Mouse (Mus musculus): Measurements from ENCODE around the gene Egln2. TPM values are rescaled to one million over a fixed set of nuclear protein-coding genes. Genes with fewer than 3 reads are reported as not detected.

Gene Egln2
- 10 to 100 TPM; 60.7 to 62.6 (median 62.2) TPM for total RNA-seq (2022)

DNA sequence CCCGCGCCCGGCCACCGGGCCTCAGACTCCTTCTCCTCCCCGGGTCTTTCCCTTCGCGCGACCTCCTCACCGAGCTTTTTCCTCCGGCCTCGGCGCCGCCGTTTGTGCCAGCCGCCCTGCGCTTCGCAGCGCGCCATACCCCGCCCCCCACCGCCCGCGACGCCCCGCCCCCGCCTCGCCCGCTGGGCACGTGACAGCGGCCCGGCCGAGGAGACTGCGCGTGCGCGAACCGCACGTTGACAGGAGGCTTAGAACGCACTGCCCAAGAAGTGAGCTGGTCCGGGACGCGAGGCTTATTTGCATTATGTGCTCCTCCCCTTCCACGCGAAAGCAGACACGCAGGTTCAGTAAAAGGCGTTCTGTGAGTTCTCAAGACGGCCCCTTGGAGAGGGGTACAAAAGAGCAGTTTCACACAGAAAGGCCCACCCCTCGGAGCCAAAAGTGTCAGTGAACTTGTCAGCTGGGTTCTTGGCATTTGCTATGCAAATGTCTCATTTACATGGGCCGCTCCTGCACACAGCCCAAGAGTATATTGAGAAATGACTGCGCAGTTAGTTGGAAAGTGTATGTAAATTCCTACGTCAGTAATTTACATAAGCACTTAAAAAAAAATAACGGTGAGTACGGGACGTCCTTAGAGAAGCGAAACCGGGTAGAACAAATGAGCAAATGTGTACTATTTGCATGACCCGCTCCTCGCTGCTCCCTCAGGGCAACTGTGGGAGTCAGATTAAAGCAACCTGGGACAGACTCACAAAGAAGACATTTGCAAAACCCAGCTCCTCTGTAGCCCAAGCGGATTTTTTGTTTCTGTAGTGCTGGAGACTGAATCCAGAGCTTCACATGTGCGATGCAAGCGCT is at the start of gene Egln2:
Gene Egln2, minus strand, starts transcription at position 189 of the 861 bp plus-strand sequence.
- peak; percentile 93 for DNase-seq (ENCODE audit: low spot score)

DNA sequence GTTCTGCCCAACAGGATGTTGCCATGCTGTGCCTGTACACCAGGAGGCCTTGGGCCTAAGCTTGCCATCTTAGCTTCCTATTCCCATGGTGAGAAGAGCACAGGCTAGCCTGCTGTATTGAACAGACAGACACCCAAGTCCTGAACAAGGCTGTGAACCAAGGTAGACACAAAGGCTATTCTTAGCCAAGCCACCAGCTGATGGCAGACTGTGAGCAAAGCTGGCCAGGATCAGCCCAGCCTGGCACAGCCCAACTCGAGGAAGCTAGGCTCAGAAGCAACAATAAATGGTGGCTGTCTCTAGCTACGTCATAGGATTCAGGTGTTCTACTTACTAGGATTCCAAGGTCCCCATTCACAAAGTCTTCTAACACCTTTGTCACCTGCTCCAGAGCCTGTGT is 46.0 kb upstream of the Egln2 start:
- DNase-seq (ENCODE audit: low spot score) = no peak

DNA sequence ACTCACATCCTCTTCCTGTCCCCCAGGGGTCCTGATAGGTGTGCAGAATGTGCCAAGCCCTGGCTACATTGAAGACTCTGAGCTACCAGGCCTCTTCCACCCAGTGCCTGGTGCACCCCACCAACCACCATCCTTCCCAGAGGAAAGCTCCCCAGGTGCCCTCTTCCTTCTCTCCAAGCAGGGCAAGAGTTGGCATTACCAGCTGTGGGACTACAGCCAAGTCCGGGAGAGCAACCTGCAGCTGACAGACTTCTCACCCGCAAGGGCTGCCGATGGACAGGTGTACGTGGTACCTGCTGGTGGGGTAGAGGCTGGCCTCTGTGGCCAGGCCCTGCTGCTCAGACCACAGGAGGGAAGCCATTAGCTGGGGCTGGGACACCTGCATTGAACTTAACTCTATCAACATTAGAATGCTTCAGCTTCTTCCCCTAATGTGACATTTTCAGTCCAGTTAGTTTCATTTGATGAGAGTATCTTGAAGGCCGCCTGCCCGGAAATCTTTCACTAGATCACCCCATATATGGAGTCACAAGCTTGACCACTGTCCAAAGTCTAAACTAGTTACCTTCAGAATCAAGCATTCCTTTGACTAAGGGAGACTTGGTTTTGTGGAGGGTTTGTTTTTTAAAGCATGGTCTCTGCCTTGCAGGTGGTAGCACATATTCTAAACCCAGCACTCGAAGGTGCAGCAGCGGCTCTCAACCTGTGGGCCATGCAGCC is 37.3 kb upstream of the Egln2 start:
- no peak for DNase-seq (ENCODE audit: low spot score)

DNA sequence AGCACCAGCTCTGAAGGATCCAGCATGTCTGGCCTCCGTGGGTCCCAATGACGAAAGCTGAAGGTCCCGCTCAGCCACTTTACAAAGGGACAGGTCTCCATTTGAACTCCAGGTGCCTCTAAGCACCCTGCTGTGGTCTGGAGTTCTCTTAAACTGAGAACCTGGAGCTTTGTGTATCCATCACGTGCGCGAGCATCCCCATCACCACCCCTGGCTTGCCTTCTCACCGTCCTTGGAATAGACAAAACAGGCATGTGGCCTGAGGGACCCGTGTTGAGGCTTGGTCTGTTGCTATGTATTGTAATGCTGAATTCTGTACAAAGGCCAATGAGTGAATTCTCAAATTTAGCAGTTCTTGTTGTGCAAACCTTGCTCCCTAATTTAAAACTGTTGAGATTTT is 32.2 kb upstream of the Egln2 start:
- no peak for DNase-seq (ENCODE audit: low spot score)

DNA sequence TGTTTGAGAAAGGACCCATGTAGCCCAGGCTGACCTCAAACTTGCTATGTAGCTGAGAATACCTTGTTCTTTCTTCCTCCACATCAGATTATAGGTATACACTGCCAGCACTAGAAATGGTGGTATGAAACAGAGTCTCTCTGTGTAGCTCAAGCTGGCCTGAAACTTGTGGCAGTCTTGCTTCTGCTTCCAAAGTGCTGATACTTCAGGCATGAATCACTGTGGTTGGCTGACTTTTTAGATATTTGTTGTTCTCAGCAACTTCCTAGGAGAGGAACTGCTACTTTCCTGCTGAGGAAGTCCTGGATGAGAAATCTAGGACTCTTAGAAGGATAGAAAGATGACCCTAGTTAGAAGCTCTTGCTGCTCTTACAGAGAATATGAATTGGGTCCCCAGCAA is 31.8 kb upstream of the Egln2 start:
- no peak for DNase-seq (ENCODE audit: low spot score)

DNA sequence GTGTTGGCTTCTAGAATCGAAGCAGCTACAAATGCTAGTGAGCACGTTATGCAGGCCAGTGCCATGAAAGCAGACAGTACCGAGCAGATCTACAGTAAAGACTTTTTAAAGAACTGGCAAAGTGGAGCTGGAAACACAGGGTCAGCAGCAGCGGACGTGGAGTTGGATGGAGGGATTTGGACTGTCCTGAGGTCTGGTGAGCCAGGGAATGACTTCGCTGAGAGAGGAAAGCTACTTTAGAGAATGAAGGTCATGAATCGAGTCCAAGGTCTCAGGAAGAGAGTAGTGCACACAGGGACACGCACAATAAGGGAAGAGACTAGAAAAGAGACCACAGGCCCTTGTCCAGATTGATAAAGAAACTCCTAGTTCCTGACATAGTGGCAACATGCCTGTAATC is 31.0 kb upstream of the Egln2 start:
- no peak for DNase-seq (ENCODE audit: low spot score)

DNA sequence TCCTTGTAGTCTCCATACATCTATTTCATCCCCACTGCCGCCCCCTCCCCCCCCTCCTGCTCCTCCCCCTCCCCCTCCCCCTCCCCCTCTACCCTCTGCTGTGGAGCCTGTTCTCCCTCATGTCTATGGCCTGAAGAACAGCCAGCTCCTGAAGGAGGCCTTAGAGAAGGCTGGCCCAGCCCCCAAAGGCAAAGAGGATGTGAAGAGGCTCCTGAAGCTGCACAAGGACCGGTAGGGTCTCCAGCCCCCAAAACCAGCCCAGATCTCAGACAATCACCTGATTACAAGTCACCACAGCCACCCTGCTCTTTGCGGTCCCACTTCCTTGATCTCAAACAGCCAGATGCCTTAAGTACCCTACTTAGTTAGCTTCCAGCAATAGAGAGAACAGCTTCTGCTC is 30.5 kb upstream of the Egln2 start:
- DNase-seq (ENCODE audit: low spot score) = no peak

DNA sequence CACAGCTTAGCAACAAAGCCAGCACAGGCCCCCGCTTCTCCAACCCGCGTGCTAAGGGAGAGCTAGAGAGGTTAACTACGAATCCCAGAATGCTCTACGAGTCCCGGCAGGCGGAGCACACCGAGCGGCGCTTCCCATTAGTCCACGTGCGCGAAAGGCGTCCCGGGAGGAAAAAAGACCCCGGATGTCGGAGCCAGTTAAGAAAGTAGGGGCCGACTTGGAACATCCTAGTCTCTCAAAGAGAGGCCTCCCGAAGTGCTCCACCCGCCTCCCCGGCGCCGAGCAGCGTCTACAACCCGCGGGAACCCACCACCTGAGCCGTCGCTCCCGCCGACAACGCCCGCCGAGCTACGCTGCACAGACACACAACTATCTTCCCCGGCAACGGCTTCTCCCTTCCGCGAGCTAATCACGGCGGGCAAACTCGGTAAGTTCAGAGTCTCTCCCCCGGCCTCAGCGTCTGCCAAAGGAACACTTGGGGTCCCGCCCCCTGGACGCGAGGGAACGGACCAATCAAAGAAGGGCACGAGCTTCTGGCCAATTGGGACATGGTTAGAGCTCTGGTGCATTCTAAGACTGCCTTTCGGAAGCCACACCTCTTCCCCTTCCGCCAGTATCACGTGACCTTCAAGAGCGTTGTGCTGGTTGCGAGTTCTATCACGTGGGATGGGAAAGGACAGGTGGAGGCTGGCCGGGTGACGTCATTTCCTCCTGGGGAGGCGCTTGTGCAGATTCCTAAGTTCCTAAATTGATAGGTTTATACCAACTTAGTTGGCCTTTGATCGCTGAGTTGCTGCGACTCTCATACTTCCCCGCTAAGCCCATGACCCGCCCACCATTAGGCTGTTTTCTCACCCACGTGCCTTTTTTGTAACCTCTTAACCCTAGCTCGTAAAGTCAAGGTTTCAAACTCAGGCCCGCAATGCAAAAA is 29.3 kb upstream of the Egln2 start, which contains the start of the genes BC024978 and Snrpa:
Gene BC024978, plus strand, starts transcription at position 101 of the 931 bp plus-strand sequence.
Gene Snrpa, minus strand, starts transcription at position 591 of the 931 bp plus-strand sequence.
- DNase-seq (ENCODE audit: low spot score) = peak; percentile 99

DNA sequence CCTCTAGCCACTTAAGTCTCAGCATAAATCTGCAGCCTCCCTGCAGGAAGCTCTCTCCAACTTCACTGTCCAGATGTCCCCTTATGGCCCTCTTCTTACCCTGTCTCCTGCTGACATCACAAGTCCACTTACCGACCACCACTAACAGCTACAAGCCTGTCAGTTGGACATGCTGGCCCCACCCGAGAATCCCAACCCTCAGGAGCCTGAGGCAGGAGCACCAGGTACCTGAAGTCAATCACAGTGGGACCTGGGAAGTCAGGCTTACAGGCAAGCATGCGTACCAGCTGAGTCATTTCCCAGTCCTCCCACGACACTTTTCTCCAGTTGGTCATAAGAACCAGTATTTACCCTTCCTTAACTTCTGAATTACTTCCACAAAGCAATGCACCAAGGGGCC is 27.1 kb upstream of the Egln2 start:
- no peak for DNase-seq (ENCODE audit: low spot score)

DNA sequence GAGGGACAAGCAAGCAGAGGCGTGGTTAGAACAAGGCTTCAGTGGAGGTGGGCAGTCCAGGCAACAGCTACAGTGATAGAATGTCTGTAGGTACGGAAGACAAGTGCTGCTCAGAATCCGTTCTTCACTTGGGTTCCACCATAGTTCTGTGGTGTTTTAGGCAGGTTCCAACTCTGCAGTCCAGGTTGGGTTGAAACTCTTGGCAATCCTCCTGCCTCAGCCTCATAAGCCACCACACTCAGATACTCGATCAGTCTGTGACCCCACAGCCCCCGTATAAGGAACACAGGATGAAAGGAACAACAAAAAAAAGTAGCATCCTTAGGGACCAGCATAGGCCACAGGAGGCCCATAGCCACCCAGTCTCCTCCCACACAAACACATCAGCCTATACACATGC is 25.8 kb upstream of the Egln2 start:
- no peak for DNase-seq (ENCODE audit: low spot score)

DNA sequence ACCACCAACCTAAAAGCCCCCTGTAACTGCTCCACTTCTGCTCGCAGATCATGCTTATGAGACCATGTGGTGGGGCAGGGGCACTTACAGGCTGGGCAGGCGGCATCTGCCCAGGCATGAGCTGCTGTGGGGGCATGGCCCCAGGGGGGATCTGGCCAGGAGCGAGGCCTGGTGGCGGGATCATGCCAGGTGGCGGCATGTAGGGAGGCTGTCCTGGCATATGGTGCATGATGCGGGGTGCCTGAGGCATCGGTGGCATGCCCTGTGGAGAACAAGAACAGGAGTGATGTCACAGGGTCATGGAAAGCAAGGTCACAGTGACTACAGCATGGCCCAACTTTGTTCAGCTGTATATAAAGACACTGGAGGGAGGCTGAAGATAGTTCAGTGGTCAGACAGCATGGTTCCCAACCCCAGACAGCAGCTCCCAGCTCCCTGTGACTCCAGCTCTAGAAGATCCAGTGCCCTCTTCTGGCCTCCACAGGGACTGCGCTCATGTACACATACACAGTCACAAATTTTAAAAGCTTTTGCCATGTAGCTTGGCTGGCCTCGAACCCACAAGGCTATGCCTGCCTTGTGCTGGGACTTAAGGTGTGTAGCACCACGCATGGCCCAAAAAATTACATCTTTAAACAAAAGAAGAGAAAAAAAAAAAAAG is 22.8 kb upstream of the Egln2 start:
- DNase-seq (ENCODE audit: low spot score) = no peak

DNA sequence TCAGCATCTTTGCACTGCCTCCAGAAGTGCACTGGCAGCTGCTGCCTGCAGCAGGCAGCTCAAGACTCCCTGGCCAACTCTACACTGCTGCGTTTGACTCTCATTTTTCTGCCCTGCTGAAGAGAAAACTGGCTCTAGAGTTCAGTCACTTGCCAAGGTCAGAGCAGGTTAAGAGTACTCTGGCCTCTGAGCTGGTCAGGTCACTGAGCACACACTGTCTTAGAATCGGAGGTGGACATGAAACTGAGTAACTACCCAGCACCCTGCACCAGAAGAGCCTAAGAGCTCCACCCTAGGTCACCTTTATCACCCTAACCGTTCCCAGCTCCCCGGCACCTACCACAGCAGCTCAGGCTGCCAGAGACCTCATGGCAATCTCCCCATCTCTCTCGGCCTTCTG is 19.4 kb upstream of the Egln2 start:
- no peak for DNase-seq (ENCODE audit: low spot score)

DNA sequence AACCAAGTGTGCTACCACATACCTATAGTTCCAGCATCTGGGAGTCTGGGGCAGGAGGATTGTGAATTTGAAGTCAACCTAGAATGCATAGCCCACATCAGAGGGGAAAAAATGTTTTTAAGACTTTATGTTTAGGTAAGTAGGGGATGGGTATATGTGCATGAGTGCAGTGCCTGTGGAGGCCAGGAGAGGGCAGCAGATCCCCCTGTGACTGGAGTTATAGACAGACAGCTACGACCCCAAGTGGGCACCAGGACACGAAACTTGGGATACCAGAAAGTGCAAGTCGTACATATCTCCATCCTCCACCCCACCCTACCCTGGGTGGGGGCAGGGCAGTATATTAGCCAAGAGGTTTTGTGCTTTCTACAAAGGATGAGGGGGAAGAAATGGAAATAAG is 18.4 kb upstream of the Egln2 start:
- DNase-seq (ENCODE audit: low spot score) = no peak

DNA sequence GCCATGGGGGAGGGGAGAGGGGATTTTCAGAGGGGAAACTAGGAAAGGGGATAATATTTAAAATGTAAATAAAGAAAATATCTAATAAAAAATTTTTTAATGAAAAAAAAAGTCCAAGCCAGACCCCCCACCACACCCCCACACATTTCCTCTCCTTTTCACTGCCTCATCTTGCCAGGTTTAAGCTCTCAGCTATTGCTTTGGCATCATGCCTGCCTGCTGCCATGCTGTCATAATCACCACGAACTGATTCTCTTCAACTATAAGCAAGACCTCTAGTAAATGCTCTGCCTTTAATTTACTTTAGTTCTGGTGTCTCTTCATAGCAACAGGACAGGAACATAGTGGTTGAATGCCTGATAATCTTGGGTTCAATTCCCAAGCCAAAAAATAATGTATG is 15.9 kb upstream of the Egln2 start:
- DNase-seq (ENCODE audit: low spot score) = no peak

DNA sequence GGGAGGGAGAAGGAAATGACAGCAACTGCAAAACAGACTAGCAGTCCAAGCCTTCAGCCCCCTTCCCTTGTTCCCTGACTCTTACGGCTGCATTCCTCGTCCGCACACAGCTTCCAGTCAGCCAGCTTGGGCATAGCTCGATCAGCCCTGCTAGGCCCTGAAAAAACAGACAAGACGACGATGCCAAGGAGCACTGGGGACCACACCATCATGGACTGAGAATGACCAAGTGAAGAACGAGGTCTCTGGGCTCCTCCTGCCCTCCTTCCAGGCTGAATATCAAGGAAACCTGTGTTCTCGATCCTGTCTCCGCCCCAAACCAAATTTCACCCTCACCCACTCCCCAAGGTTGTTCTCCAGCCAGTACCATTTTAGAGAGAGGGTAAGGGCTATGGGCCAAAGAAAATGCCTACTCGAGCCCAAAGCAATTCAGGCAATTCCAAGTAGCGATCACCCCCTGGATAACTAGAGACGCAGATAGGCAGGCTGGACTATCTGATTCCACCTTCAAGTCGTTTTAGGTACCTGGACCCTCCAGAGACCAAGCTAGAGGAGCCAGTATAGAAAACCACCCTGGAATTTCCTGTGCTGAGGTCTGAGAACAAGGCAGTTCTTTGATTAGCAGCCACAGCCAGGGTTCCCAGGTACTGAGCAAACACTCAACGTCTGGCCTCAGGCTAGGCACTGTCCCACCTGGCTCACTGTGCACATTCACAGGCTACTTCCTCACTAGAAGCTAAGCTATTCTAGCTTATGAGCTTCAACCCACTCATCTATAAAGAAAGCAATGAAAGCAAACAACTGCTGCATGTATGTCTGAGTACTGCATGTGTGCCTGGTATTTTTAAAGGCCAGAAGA is 14.5 kb upstream of the Egln2 start, which contains the start of the genes Gm21983 and Mia:
Gene Gm21983, minus strand, starts transcription at position 250 of the 859 bp plus-strand sequence.
Gene Mia, minus strand, starts transcription at position 321 of the 859 bp plus-strand sequence.
- DNase-seq (ENCODE audit: low spot score) = no peak

DNA sequence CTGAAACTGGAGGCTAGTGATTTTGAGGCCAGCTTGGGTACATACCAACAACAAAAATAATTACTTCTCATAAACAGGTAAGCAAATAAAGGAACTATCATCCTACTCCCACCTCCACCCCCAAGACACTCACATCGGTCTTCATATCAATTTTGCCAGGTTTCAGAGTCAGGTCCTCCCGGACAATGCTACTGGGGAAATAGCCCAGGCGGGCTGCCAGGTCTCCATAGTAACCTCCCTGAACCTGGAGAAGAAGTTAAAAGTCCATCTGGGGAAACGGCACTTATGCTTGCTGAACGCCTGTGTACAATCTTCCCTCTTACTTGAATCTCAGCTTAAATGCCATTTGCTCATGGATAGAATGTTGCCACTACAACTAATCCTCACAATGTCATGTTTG is 13.4 kb upstream of the Egln2 start:
- DNase-seq (ENCODE audit: low spot score) = peak; percentile 69

DNA sequence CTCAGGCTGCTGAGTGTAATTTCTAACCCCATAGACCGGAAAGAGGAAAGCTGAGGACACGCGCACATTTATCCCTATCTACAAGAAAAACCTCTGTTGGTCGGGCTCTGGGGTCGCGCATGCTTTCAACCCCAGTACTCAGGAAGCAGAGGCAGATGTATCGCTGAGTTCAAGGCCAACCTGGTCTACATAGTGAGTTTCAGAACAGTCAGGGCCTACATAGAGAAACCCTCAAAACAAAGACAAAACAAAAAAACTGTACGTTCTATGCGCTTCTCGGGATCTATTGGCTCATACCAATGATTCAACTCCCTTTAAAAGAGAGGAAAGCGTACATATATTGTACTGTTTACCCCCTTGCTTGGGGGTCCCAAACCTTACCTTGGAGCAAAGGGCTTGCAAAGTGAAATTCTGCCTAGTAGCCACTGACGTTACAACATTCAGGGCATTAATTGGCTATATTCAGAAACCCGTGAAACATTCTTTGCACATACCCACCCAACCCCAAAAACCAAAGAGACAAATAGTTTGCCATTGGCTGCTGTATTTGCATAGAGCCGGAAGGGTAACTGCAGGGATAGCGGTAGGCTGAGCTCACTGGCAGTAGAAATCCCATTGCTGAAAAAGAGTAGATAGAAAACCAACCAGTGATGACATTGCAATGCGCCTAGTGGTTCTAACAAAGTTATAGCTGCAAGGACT is 12.8 kb upstream of the Egln2 start:
- DNase-seq (ENCODE audit: low spot score) = no peak

DNA sequence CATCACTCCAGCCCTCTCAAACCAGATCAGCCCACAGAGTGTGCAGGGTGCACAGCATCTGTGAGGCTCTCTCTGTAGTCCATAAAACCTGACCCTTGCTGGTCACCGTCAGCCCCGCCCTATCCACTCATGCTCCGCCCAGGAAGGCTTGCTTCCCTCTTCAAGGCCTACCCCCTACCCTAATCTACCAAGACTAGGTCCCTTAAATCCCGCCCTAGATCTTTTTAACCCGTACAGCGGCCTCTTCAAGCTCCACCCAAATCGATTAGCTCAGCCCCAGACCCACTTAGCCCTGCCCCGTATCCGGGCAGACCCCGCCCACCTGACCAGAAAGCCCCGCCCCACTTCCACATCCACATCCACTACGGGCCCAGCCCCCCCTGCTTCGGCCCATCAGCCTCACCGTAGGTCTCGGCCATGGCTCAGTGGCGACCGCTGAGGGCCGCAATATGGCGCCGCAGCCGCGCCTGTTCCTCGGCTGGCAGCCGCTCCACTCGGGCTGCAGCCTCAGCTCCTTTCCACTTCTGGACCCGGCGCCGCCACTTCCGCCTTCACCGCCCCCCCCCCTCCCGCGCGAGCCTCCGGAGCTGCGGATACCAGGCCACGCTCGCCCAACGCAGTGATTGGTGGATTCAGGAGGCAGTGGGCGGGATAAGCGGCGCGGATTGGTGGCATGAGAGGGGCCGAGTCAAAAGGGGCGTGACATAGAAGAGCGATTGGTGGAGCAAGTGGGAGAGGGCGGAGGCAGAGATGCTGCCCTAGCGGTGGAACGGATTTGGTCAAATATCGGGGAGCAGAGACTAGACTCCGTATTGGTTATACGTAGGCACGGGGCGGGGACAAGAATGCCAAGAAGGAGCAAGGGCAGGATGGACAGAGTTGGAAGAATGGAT is 12.0 kb upstream of the Egln2 start, which contains the start of gene Rab4b:
Gene Rab4b, minus strand, starts transcription at position 573 of the 893 bp plus-strand sequence.
- DNase-seq (ENCODE audit: low spot score) = peak; percentile 99
